Mouse (Mus musculus) erythroid progenitor cell, adult 5-6 weeks (primary cell): ENCODE results near the gene Snx30. TPM values are rescaled to one million over a fixed set of nuclear protein-coding genes. Genes with fewer than 3 reads are reported as not detected.

Experiments
- ATAC-seq: replicated peaks from 2 replicates; pipeline ENCODE4 v1.8.0; 2016; ENCODE audit warnings: moderate number of reproducible peaks, mild to moderate bottlenecking, moderate TSS enrichment, inconsistent platforms; ENCODE audit not compliant: poor library complexity, low FRiP score, severe bottlenecking
- total RNA-seq, 2 experiments: library from RNA; stranded (forward) in 1 of 2; stranded (reverse) in 1 of 2; fragments of 150-400 nt in 1 of 2; fragments of 186-747, 209-891 nt in 1 of 2; gene quantifications; 2 replicates each; pipeline versions ENCODE4 v1.2.3 to v1.2.4; 2015 to 2017; ENCODE audit warnings: low replicate concordance in 2 of 2

The Snx30 gene
- total RNA-seq, 2 experiments from 2014 or later: 2.5 to 3.1 TPM

GRCm38 (mm10) chr4:59863869-59864268 is 58.2 kb downstream of the Snx30 start:
- no peak for ATAC-seq

- no peak for ATAC-seq
These were observed 62.4 kb downstream of the Snx30 start for GRCm38 (mm10) chr4:59868086-59868485.

GRCm38 (mm10) chr4:59869488-59870057 is 63.9 kb downstream of the Snx30 start:
- ATAC-seq: no peak

GRCm38 (mm10) chr4:59870433-59870832 is 64.8 kb downstream of the Snx30 start:
- no peak for ATAC-seq

GRCm38 (mm10) chr4:59870859-59871591 is 65.4 kb downstream of the Snx30 start:
- peak; percentile 61 for ATAC-seq

DNA sequence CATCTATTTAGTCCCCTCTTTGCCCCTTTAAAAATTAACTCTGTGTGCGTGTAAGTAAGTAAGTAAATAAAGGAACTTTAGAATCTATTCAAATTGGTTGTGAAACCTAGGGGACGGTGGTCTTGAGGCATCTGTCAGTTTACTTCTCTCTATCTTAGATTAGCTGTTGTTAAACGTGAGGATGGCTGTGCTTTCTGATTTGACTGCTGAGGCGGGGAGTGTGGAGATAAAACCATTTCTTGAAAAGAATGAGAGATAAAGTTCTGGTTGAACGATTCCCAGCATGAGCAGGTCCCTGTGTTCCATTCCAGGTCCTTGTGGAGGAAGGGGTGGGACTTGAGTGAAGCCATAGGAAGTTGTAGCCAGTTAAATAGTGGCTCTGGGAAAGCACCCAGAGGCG is 67.6 kb downstream of the Snx30 start:
- ATAC-seq: no peak

DNA sequence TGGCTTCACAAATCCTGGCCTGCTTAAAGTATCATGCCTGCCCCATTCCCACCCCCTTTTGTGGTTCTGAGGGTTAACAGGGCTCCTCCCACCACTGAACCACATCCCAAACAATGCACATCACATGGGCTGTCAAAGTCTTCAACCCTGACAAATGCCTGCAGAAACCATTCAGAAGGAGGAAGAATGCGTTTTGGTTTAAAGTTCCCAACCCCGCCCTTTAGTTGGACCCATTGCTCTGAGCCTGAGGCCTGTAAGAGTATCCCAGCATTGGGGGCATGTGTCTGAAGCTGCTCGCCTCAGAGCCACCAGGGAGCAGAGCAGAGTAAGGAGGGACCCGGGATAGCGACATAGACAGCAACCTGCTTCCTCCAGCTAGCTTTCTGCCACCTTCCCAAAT is 68.2 kb downstream of the Snx30 start:
- no peak for ATAC-seq

GRCm38 (mm10) chr4:59876570-59876969 is 70.9 kb downstream of the Snx30 start:
- ATAC-seq: no peak

- ATAC-seq: no peak
These were observed 71.4 kb downstream of the Snx30 start for GRCm38 (mm10) chr4:59877025-59877424.

GRCm38 (mm10) chr4:59878595-59878994 is 73.0 kb downstream of the Snx30 start:
- no peak for ATAC-seq

DNA sequence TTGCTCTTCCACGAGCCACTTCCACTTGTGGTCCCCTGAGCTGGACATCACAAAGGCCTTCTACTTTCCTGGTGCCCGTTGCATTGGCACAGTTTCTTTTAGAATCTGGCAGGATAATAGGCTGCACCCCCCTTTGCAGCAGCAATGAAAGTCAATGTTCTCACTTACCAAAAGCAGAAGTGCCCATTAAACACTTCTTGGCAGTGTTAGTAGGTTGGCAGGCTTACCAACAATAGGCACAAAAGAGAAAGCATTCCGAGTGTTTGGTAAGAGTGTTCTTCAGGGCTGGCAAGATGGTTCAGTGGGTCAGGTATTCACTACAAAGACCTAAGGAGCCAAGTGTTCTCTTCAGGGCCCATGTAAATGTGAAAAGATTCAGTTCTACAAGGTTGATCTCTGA is 73.8 kb downstream of the Snx30 start:
- ATAC-seq: no peak

DNA sequence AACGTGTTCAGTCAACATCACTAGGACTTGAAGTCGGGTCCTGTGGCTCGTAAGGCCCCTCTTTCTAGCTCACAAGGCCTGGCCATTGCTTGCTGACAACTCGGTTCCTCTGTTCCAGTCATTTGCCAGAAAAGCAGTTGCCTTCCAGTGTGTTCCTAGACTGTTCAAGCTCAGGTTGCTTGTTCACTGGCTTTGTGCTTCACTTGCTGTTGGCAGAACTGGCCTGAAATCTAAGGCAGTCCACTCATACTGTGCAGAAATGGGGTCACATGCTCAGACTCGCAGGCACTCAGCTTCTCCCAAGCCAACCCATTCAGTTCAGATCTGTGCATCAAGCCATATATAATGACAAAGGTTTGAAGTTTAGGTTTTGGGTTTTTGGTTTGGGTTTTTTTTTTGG is 75.1 kb downstream of the Snx30 start:
- ATAC-seq: no peak

DNA sequence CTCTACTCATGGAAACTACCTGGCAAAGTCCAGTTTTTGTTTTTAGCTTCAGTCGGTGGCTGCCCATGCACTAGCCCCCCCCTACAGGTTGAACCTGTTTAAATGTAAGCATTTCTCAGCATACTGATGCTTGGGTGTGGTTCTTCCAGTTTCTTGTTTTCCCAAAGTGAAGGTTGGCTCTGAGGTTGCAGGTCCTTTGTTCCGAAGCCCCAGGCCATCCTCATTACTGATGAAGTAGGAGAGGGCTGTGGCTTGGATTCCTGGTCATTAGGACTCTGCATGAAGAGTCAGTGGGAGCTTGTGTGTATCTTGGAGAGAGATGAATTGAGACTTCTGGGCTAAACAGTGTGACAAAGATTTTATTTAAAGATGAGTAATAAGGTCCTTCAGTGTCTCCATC is 75.6 kb downstream of the Snx30 start:
- ATAC-seq: no peak

DNA sequence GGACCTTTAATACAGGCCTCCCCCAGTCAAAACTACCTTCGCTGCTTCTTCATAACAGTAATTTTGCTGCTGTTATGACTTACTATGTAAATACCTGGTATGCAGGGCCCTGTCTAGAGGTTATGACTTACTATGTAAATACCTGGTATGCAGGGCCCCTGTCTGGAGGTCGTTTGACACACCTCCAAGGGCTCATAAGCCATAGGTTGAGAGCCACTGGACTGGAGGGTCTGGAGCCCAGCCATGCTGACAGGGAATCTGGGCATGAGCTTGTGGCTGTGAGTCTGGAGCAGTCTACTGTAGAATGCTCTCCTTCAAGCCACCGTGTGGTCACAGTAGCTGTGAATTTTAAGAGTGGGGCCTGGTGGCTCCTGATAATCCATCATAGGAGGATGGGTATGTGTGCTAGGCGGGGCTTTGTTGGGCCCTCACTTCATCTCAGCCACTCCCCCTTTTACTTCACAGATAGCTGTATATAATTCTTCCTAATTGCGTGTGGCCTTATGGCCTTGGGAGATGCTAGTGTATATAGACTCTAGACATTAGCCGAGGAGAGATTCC is 78.6 kb downstream of the Snx30 start:
- no peak for ATAC-seq

DNA sequence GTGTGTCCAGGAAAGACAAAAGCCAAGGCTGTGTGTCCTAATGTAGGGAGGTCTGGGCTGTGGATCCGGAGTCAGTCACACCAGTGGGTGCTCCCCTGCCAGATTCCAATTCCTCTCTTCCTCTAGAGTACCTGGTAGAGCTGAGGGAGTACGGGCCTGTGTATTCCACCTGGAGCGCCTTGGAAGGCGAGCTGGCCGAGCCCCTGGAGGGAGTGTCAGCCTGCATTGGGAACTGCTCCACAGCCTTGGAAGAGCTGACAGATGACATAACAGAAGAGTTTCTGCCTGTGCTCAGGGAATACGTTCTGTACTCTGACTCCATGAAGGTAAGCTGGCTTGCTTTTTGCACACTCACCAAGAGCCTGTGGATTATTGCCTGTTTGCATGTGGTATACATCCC is 80.6 kb downstream of the Snx30 start:
- ATAC-seq: no peak

DNA sequence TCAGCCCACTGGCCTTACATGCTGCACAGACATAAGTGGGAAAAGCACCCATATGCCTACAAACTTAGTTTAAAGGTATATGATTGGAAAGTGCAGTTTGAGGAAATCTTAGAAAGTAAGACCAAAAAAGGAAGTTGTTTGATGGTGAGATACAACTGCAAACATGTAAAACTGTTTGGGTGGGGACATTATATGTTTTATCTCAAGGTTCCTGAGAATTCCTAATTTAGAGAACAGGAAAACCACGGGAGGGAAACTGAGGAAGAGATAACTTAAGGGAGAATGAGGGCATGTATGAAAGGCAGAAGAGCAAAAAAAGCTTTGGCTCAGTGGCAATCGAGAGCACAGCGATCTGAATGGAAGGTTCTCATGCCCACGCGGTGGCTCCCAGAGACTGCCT is 81.4 kb downstream of the Snx30 start:
- ATAC-seq: no peak

DNA sequence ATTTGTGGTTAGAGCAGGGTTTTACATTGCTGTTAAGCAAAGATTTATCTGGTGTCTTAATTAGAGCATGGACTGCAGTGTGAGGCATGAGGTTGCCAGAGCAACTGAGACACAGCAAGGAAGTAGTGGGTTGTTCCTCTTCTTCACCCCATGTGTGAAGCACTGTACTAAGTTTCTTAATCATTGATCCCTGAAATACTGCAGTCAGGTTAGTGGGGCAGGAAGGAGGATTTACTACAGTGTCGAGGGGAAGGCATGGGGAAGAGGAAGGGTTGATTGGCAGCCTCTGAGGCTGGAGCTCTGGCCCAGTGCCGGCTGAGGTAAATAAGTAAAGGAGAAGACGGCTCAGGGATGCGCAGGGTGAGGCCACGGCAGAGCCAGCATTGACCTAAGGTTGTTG is 82.4 kb downstream of the Snx30 start:
- ATAC-seq: no peak

- no peak for ATAC-seq
These were observed 84.5 kb downstream of the Snx30 start for GRCm38 (mm10) chr4:59890086-59890600.

DNA sequence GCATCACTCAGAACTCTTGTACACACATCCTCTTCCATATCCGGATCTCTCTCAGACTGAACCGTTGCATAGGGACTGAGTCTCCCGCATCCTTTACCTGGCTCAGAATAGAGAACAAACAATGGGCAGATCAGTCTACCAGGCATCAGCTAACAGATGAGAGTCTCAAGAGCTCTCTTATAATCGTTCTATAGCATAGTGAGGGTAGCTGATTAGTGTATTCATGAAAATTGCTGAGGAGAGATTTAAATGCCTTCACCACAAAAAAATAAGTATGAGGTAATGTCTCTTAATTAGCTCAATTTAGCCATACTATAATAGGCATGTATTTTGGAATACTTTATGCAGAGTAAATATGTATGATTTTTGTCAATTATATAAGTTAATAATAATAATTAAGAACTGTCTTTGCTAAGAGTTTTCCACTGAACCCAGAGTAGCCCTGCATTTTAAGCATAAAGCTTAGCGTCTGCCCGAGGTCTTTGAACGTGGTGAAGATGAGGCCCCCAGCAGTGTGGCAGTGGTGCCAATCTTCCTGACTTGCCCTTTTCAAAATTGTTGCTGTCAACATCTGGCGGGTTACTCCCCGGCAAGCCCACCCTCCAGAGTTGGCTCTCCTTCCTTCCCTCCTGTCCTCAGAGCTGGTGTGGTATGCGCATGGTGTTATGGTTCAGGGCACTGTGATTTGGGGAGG is 86.2 kb downstream of the Snx30 start:
- no peak for ATAC-seq

DNA sequence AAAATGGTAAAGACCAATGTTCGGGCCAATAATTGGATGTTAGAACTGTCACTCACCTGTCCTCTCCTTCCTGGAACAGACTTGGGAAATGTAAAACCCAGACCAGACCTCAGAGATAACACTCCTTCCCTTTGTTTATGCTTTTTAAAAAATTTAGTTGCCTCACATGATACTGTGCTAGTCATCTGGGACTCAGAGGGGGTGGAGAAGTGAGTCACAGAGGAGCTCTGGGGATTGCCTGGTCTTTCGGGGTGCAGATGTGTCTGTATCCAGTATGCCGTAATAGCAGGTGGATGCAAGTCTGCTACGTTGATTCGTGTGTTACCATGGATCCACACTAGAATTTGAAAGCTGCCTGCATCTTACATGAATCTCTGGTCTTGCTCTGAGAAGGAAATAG is 87.1 kb downstream of the Snx30 start:
- no peak for ATAC-seq

GRCm38 (mm10) chr4:59894415-59894814 is 88.8 kb downstream of the Snx30 start:
- no peak for ATAC-seq
